Mouse (Mus musculus): Measurements from ENCODE around the gene Gm20388. TPM values are rescaled to one million over a fixed set of nuclear protein-coding genes. Genes with fewer than 3 reads are reported as not detected.

Gm20388 gene
- polyA plus RNA-seq, 1 experiment: 23.9 TPM

GRCm38 (mm10) chr8:121196726-121197668, 1286.4 kb downstream of the Gm20388 start:
- Histone ChIP-seq H3K4me3 (ENCODE audit: insufficient read depth, low read length) (no peak overlapping the region), H3K27ac (ENCODE audit: insufficient read depth, low read length) (no peak overlapping the region), H3K4me1 (ENCODE audit: control insufficient read depth, insufficient read depth, low read length) (no peaks in the 10 kb centered on the region)
- TF ChIP-seq POLR2A (IDR thresholded peaks at IDR 0.05; ENCODE audit: extremely low read depth, insufficient read depth, low read length): no peak
- TF ChIP-seq CTCF (IDR thresholded peaks at IDR 0.05; ENCODE audit: extremely low read depth, insufficient read depth, low read length): no peak

GRCm38 (mm10) chr8:121200069-121200468, 1289.4 kb downstream of the Gm20388 start:
- H3K4me3 ChIP-seq (ENCODE audit: insufficient read depth, low read length): no peak overlapping the region
- TF ChIP-seq CTCF (IDR thresholded peaks at IDR 0.05; ENCODE audit: extremely low read depth, insufficient read depth, low read length): no peak
- no peak for TF ChIP-seq POLR2A (IDR thresholded peaks at IDR 0.05; ENCODE audit: extremely low read depth, insufficient read depth, low read length)
- no peak overlapping the region for H3K27ac ChIP-seq (ENCODE audit: insufficient read depth, low read length)
- no peaks in the 10 kb centered on the region for H3K4me1 ChIP-seq (ENCODE audit: control insufficient read depth, insufficient read depth, low read length)

GRCm38 (mm10) chr8:121200979-121201378, 1290.3 kb downstream of the Gm20388 start:
- TF ChIP-seq CTCF (IDR thresholded peaks at IDR 0.05; ENCODE audit: extremely low read depth, insufficient read depth, low read length) (no peak), POLR2A (IDR thresholded peaks at IDR 0.05; ENCODE audit: extremely low read depth, insufficient read depth, low read length) (no peak)
- no peak overlapping the region for H3K27ac ChIP-seq (ENCODE audit: insufficient read depth, low read length)
- no peak overlapping the region for H3K4me3 ChIP-seq (ENCODE audit: insufficient read depth, low read length)
- H3K4me1 ChIP-seq (ENCODE audit: control insufficient read depth, insufficient read depth, low read length): no peaks in the 10 kb centered on the region

- no peaks in the 10 kb centered on the region for H3K4me1 ChIP-seq (ENCODE audit: control insufficient read depth, insufficient read depth, low read length)
- no peak overlapping the region for H3K4me3 ChIP-seq (ENCODE audit: insufficient read depth, low read length)
- H3K27ac ChIP-seq (ENCODE audit: insufficient read depth, low read length): no peak overlapping the region
- no peak for TF ChIP-seq CTCF (IDR thresholded peaks at IDR 0.05; ENCODE audit: extremely low read depth, insufficient read depth, low read length)
- no peak for TF ChIP-seq POLR2A (IDR thresholded peaks at IDR 0.05; ENCODE audit: extremely low read depth, insufficient read depth, low read length)
Measured at GRCm38 (mm10) chr8:121201651-121202050, 1291.0 kb downstream of the Gm20388 start.

- Histone ChIP-seq H3K4me1 (ENCODE audit: control insufficient read depth, insufficient read depth, low read length) (no peaks in the 10 kb centered on the region), H3K27ac (ENCODE audit: insufficient read depth, low read length) (peak overlapping the region; percentile 31; the same call in 1 of the 2 replicates), H3K4me3 (ENCODE audit: insufficient read depth, low read length) (no peak overlapping the region)
- TF ChIP-seq POLR2A (IDR thresholded peaks at IDR 0.05; ENCODE audit: extremely low read depth, insufficient read depth, low read length) (no peak), CTCF (IDR thresholded peaks at IDR 0.05; ENCODE audit: extremely low read depth, insufficient read depth, low read length) (no peak)
Measured at GRCm38 (mm10) chr8:121203612-121204376, 1293.2 kb downstream of the Gm20388 start.

- no peak overlapping the region for H3K27ac ChIP-seq (ENCODE audit: insufficient read depth, low read length)
- no peaks in the 10 kb centered on the region for H3K4me1 ChIP-seq (ENCODE audit: control insufficient read depth, insufficient read depth, low read length)
- H3K4me3 ChIP-seq (ENCODE audit: insufficient read depth, low read length): no peak overlapping the region
- TF ChIP-seq CTCF (IDR thresholded peaks at IDR 0.05; ENCODE audit: extremely low read depth, insufficient read depth, low read length): no peak
- TF ChIP-seq POLR2A (IDR thresholded peaks at IDR 0.05; ENCODE audit: extremely low read depth, insufficient read depth, low read length): no peak
Measured at GRCm38 (mm10) chr8:121207171-121207570, 1296.5 kb downstream of the Gm20388 start.

- TF ChIP-seq POLR2A (IDR thresholded peaks at IDR 0.05; ENCODE audit: extremely low read depth, insufficient read depth, low read length) (no peak), CTCF (IDR thresholded peaks at IDR 0.05; ENCODE audit: extremely low read depth, insufficient read depth, low read length) (no peak)
- no peak overlapping the region for H3K27ac ChIP-seq (ENCODE audit: insufficient read depth, low read length)
- no peak overlapping the region for H3K4me3 ChIP-seq (ENCODE audit: insufficient read depth, low read length)
- H3K4me1 ChIP-seq (ENCODE audit: control insufficient read depth, insufficient read depth, low read length): no peaks in the 10 kb centered on the region
Measured at GRCm38 (mm10) chr8:121210627-121211026, 1300.0 kb downstream of the Gm20388 start.

GRCm38 (mm10) chr8:121213236-121213635, 1302.6 kb downstream of the Gm20388 start:
- TF ChIP-seq CTCF (IDR thresholded peaks at IDR 0.05; ENCODE audit: extremely low read depth, insufficient read depth, low read length): peak; percentile 48
- TF ChIP-seq POLR2A (IDR thresholded peaks at IDR 0.05; ENCODE audit: extremely low read depth, insufficient read depth, low read length): no peak
- H3K4me3 ChIP-seq (ENCODE audit: insufficient read depth, low read length): no peak overlapping the region
- H3K27ac ChIP-seq (ENCODE audit: insufficient read depth, low read length): no peak overlapping the region
- H3K4me1 ChIP-seq (ENCODE audit: control insufficient read depth, insufficient read depth, low read length): no peaks in the 10 kb centered on the region

- no peak for TF ChIP-seq CTCF (IDR thresholded peaks at IDR 0.05; ENCODE audit: extremely low read depth, insufficient read depth, low read length)
- no peak for TF ChIP-seq POLR2A (IDR thresholded peaks at IDR 0.05; ENCODE audit: extremely low read depth, insufficient read depth, low read length)
- no peak overlapping the region for H3K4me3 ChIP-seq (ENCODE audit: insufficient read depth, low read length)
- H3K4me1 ChIP-seq (ENCODE audit: control insufficient read depth, insufficient read depth, low read length): no peaks in the 10 kb centered on the region
- H3K27ac ChIP-seq (ENCODE audit: insufficient read depth, low read length): no peak overlapping the region
Measured at GRCm38 (mm10) chr8:121213651-121214050, 1303.0 kb downstream of the Gm20388 start.

Measured in cortical plate, adult 2 months (tissue).